Mouse (Mus musculus) hindbrain, embryonic 11.5 days (tissue): ENCODE results near the gene Naa10. TPM values are rescaled to one million over a fixed set of nuclear protein-coding genes. Genes with fewer than 3 reads are reported as not detected.

Experiments used
- ATAC-seq: fragments of 200-750 bp; cut with Nextera tagmentation; 2 replicates; pipeline ENCODE4 v1.8.0; 2017; ENCODE audit warnings: mild to moderate bottlenecking, moderate TSS enrichment, moderate library complexity; ENCODE audit not compliant: low FRiP score
- DNase-seq: peaks from one replicate; pipeline ENCODE4 v3.0.0-alpha.2; 2015; ENCODE audit warnings: low spot score
- H3K27ac ChIP-seq: fragments of 300-500 bp; sonication (generic); 2 replicates; pipeline ENCODE4 v1.5.1; 2014; ENCODE audit warnings: mild to moderate bottlenecking, low read depth, low read length
- H3K27me3 ChIP-seq: fragments of 300-500 bp; sonication (generic); 2 replicates; pipeline ENCODE4 v1.6.1; 2014; ENCODE audit warnings: mild to moderate bottlenecking, low read length, moderate library complexity, mixed read lengths; ENCODE audit not compliant: control insufficient read depth, insufficient read depth
- H3K36me3 ChIP-seq: fragments of 300-500 bp; sonication (generic); 2 replicates; pipeline ENCODE4 v1.6.1; 2014; ENCODE audit warnings: mild to moderate bottlenecking, low read length, moderate library complexity, mixed read lengths; ENCODE audit not compliant: control insufficient read depth, insufficient read depth
- H3K4me1 ChIP-seq: fragments of 300-500 bp; sonication (generic); replicated peaks from 2 replicates; pipeline ENCODE4 v1.6.1; 2014; ENCODE audit warnings: low read length, mixed read lengths; ENCODE audit not compliant: control insufficient read depth, insufficient read depth
- H3K4me2 ChIP-seq: fragments of 300-500 bp; sonication (generic); replicated peaks from 2 replicates; pipeline ENCODE4 v1.6.1; 2014; ENCODE audit warnings: mild to moderate bottlenecking, low read depth, low read length
- H3K4me3 ChIP-seq: fragments of 300-500 bp; sonication (generic); 2 replicates; pipeline ENCODE4 v1.5.1; 2014; ENCODE audit warnings: low read depth, low read length
- H3K9ac ChIP-seq: fragments of 300-500 bp; sonication (generic); 2 replicates; pipeline ENCODE4 v1.6.1; 2014; ENCODE audit warnings: low read depth, low read length
- H3K9me3 ChIP-seq: fragments of 300-500 bp; sonication (generic); 2 replicates; pipeline ENCODE4 v1.6.1; 2016; ENCODE audit warnings: low read length; ENCODE audit not compliant: control insufficient read depth
- WGBS: fragments of 180-500 bp; shearing (Covaris S2); extraction: QIAGEN DNeasy Blood & Tissue Kit; methylation state at CpG from one replicate; pipeline ENCODE4 v1.1.7; 2014; 5-methylcytosine and 5-hydroxymethylcytosine counted together
- polyA plus RNA-seq: library from polyadenylated mRNA; unstranded; fragments of >200 nt; fragmentation: Nextera tagmentation; extraction: Ambion mirVana; gene quantifications from 2 replicates; pipeline ENCODE4 v1.2.1, GENCODE M21; 2014

Naa10 gene
- polyA plus RNA-seq, 1 experiment from 2014 or later = 117 TPM

DNA sequence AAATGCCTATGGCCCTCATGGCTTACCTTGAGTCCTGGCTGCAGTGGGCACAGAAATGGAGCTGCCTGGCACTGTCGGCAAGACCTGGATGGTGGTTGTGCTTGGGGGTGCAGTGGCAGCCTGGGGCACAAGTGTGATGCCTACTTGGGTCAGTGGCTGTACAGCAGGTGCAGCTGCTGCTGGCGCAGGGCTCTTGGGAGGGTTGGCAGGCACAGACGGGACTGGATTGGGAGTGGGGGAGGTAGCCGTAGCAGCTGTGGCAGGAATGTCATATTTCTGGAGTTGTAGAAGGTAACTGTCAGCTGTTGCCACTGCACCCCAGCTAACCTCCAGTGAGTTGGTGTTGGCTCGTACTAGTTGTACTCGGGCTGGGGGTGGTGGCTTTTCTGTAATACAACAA, 33.2 kb upstream of the Naa10 start:
- Histone ChIP-seq H3K36me3 (peaks cover 12% of the 10 kb centered on the region), H3K27me3 (no peaks in the 10 kb centered on the region), H3K27ac (no peak overlapping the region), H3K9me3 (no peaks in the 10 kb centered on the region), H3K9ac (no peak overlapping the region), H3K4me2 (no peak overlapping the region), H3K4me3 (no peak overlapping the region), H3K4me1 (no peaks in the 10 kb centered on the region)
- WGBS = 97% methylated on average over 6 of the region's 6 CpGs
- no peak for ATAC-seq
- no peak for DNase-seq

- Histone ChIP-seq H3K4me2 (no peak overlapping the region), H3K27ac (no peak overlapping the region), H3K36me3 (peaks cover 15% of the 10 kb centered on the region), H3K9me3 (no peaks in the 10 kb centered on the region), H3K27me3 (no peaks in the 10 kb centered on the region), H3K9ac (no peak overlapping the region), H3K4me1 (no peaks in the 10 kb centered on the region), H3K4me3 (no peak overlapping the region)
- no peak for DNase-seq
- WGBS = 91% methylated on average over 5 of the region's 5 CpGs
- no peak for ATAC-seq
Measured at GRCm38 (mm10) chrX:73952603-73953002, 30.9 kb upstream of the Naa10 start.

- WGBS = 90% methylated on average over 10 of the region's 10 CpGs
- Histone ChIP-seq H3K36me3 (peaks cover 15% of the 10 kb centered on the region), H3K4me2 (no peak overlapping the region), H3K4me3 (no peak overlapping the region), H3K27ac (no peak overlapping the region), H3K4me1 (no peaks in the 10 kb centered on the region), H3K27me3 (no peaks in the 10 kb centered on the region), H3K9ac (no peak overlapping the region), H3K9me3 (no peaks in the 10 kb centered on the region)
- no peak for ATAC-seq
- no peak for DNase-seq
Measured at GRCm38 (mm10) chrX:73949341-73949740, 27.6 kb upstream of the Naa10 start.

DNA sequence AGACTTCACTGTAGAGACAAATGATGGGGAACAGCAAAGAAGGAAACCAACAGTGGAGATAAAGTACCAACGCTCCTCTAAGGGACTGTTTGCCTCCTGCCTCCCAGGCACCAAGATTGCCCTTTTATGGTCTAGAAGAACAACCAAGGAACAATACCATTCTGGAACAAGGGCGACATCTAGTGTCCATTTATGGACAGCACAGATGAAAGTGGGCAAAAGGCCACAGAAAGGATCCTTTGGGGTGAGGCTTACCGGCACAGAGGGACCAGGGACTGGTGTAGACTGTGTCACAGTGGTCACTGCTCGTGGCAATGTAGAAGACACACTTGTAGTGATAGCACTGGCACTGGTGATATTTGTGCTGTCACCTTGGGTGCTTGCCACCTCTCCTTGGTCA, 26.9 kb upstream of the Naa10 start:
- Histone ChIP-seq H3K9me3 (no peaks in the 10 kb centered on the region), H3K9ac (no peak overlapping the region), H3K4me1 (no peaks in the 10 kb centered on the region), H3K36me3 (peaks cover 15% of the 10 kb centered on the region), H3K4me3 (no peak overlapping the region), H3K4me2 (no peak overlapping the region), H3K27ac (no peak overlapping the region), H3K27me3 (no peaks in the 10 kb centered on the region)
- ATAC-seq = peak; percentile 63; the same call in 1 of the 2 replicates
- WGBS = 27% methylated on average over 4 of the region's 4 CpGs
- DNase-seq = peak; percentile 69

GRCm38 (mm10) chrX:73946896-73947295, 25.2 kb upstream of the Naa10 start:
- H3K36me3 ChIP-seq = peaks cover 12% of the 10 kb centered on the region
- H3K4me3 ChIP-seq = no peak overlapping the region
- ATAC-seq (no peak), DNase-seq (no peak)
- H3K27me3 ChIP-seq = no peaks in the 10 kb centered on the region
- no peaks in the 10 kb centered on the region for H3K9me3 ChIP-seq
- no peak overlapping the region for H3K27ac ChIP-seq
- no peak overlapping the region for H3K9ac ChIP-seq
- no peak overlapping the region for H3K4me2 ChIP-seq
- H3K4me1 ChIP-seq = no peaks in the 10 kb centered on the region
- WGBS = 75% methylated on average over 6 of the region's 6 CpGs

DNA sequence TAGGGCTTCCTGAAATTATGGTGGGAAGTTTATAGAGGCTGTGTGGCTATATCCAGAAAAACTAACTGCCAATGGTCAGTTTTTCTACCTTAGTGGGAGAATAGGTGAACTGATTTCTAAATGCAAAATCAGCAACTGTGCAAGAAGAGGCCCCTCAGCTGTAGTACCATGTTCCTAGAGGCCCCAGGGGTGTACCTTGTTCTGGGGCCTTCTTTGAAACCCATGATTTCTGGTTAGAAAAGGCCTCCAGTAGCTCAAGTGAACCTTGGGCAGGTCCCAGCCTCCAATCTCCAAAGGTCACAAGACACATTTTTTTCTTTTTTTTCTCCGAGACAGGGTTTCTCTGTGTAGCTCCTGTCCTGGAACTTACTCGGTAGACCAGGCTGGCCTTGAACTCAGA, 20.6 kb upstream of the Naa10 start:
- 0 out of 2 replicates have a peak, but pooled peaks cover 2% of the 10 kb centered on the region for H3K36me3 ChIP-seq
- H3K4me2 ChIP-seq = no peak overlapping the region
- no peaks in the 10 kb centered on the region for H3K27me3 ChIP-seq
- no peak for ATAC-seq
- no peaks in the 10 kb centered on the region for H3K9me3 ChIP-seq
- 92% methylated on average over 2 of the region's 2 CpGs for WGBS
- H3K27ac ChIP-seq = no peak overlapping the region
- no peaks in the 10 kb centered on the region for H3K4me1 ChIP-seq
- no peak overlapping the region for H3K4me3 ChIP-seq
- no peak for DNase-seq
- H3K9ac ChIP-seq = no peak overlapping the region

GRCm38 (mm10) chrX:73941860-73942259, 20.1 kb upstream of the Naa10 start:
- ATAC-seq = no peak

GRCm38 (mm10) chrX:73931871-73932270, 10.1 kb upstream of the Naa10 start:
- WGBS = 88% methylated on average over 2 of the region's 2 CpGs
- ATAC-seq = no peak

More at GRCm38 (mm10) chrX:73941860-73942259, 20.1 kb upstream of the Naa10 start:
- 0 out of 2 replicates have a peak, but pooled peaks cover 2% of the 10 kb centered on the region for H3K36me3 ChIP-seq
- no peaks in the 10 kb centered on the region for H3K9me3 ChIP-seq
- 93% methylated on average over 2 of the region's 2 CpGs for WGBS
- H3K27ac ChIP-seq = no peak overlapping the region
- DNase-seq = no peak
- H3K27me3 ChIP-seq = no peaks in the 10 kb centered on the region
- no peak overlapping the region for H3K4me3 ChIP-seq
- no peak overlapping the region for H3K4me2 ChIP-seq
- H3K9ac ChIP-seq = no peak overlapping the region
- no peaks in the 10 kb centered on the region for H3K4me1 ChIP-seq

DNA sequence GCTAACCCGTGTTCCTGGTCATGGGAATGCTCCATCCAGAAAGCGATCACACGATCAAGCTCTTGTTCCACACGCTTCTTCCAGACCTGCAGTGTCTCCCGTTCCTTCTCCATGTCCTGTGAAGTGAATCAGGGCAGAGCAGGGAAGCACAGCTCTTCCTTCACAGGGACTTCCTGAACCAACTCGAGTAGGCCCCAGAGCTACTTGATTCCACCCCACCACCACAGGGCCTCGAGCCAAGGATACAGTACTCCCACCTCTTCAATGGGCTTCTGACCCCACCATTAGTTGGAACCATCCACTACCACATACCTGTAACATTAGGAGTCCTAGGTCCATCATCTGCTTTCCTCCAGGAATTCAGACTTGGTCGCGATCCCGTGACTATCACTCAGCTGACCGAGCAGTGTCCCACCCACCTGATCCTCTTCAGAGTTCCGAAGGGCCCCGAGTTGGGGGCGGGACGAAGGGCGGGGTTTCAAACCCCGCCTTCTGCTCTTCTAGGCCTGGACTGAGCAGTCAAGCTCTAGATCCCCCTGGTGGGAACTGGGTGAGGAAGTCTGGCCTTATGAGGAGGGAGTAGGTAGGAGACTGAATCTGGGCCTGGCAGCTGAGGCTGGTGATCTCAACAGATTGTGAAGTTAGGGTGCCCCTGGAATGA, 8.8 kb upstream of the Naa10 start, which contains the start of gene Renbp:
Gene Renbp (minus strand): TSS at position 449 of the 661 bp plus-strand sequence.
- Histone ChIP-seq H3K9ac (no peak within 1 kb of the TSS), H3K4me2 (no peak within 1 kb of the TSS), H3K9me3 (no peaks in the 10 kb centered on the region), H3K27me3 (no peaks in the 10 kb centered on the region), H3K27ac (no peak within 1 kb of the TSS), H3K36me3 (no peaks in the 10 kb centered on the region), H3K4me1 (no peaks in the 10 kb centered on the region), H3K4me3 (no peak within 1 kb of the TSS)
- 41% methylated on average over 17 of the region's 17 CpGs for WGBS
- ATAC-seq = peak; percentile 53; the same call in 1 of the 2 replicates
- peak; percentile 56 for DNase-seq

More at GRCm38 (mm10) chrX:73931871-73932270, 10.1 kb upstream of the Naa10 start:
- Histone ChIP-seq H3K27ac (no peak overlapping the region), H3K4me3 (no peak overlapping the region), H3K27me3 (no peaks in the 10 kb centered on the region), H3K9ac (no peak overlapping the region), H3K9me3 (no peaks in the 10 kb centered on the region), H3K4me1 (no peaks in the 10 kb centered on the region), H3K4me2 (no peak overlapping the region), H3K36me3 (no peaks in the 10 kb centered on the region)
- no peak for DNase-seq
